Mouse (Mus musculus): ENCODE data around the gene Kcnh1.

- TF ChIP-seq CTCF (IDR thresholded peaks at IDR 0.05; ENCODE audit: low read depth) = no peak
- no peak for TF ChIP-seq EP300 (IDR thresholded peaks at IDR 0.05; ENCODE audit: low read depth)
These were observed 165.7 kb downstream of the Kcnh1 start for GRCm38 (mm10) chr1:192356231-192356630.

Data from liver, postnatal 0 days (tissue).